Mouse (Mus musculus): Measurements from ENCODE around the gene Slc6a6.

The Slc6a6 gene

GRCm38 (mm10) chr6:91788311-91788798 is 104.5 kb downstream of the Slc6a6 start:
- DNase-seq (ENCODE audit: low spot score), result no peak

- no peak for DNase-seq (ENCODE audit: low spot score)
Measured at GRCm38 (mm10) chr6:91795640-91796039, 111.8 kb downstream of the Slc6a6 start.

GRCm38 (mm10) chr6:91796064-91796463 is 112.2 kb downstream of the Slc6a6 start:
- no peak for DNase-seq (ENCODE audit: low spot score)

GRCm38 (mm10) chr6:91796736-91797135 is 112.9 kb downstream of the Slc6a6 start:
- DNase-seq (ENCODE audit: low spot score), result no peak

- DNase-seq (ENCODE audit: low spot score), result no peak
Measured at GRCm38 (mm10) chr6:91798496-91798895, 114.6 kb downstream of the Slc6a6 start.

DNA sequence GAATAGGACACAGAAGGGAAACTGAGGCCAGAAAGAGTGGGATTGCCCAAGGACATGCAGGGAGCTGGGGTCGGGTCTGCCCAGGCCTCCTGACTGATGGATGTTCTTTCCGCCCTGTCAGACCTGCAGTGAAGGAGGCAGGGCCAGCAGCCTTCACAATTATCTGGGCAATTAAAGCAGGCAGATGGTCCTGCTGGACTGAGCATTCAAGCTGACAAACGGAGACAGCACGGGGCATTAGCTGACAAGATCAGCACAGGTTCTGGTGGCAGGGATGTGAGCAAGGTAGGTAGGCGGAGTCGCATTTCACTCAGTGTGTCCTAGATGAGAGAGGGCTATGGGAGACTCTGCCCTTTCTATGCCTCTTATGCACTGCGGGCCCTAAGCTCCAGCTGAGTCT is 120.3 kb downstream of the Slc6a6 start:
- DNase-seq (ENCODE audit: low spot score), result no peak

- no peak for DNase-seq (ENCODE audit: low spot score)
Measured at GRCm38 (mm10) chr6:91807169-91807568, 123.3 kb downstream of the Slc6a6 start.

DNA sequence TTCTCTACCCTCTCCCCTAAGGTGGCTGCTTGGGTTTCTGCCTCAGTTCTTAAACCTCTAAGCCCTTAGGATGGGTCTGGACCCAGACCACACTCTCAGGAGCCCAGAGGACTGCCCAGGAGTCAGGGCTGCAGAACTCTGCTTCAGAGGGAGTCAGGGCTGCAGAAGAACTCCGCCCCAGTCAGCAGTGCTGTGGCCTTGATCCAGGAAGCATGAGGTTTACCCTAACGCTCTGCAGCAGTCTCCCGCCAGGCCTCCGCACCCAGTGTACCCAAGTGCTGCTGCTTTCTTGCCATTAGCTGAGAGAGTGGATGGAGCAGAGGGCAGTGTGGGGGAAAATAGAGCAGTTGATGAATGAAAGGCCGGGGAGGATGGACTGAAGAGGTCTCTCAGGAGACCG is 124.2 kb downstream of the Slc6a6 start:
- DNase-seq (ENCODE audit: low spot score), result no peak
